Mouse (Mus musculus) heart, adult 2 months (tissue): Measurements from ENCODE around the gene Rrh. TPM values are rescaled to one million over a fixed set of nuclear protein-coding genes. Genes with fewer than 3 reads are reported as not detected.
A peak's percentile ranks its signal among the peaks of the same experiment; 100 is the strongest.

Source experiments
- DNase-seq, 2 experiments: peaks; one replicate each; pipeline ENCODE4 v3.0.0; 2021
- H3K27ac ChIP-seq: fragments of 200-600 bp; 2 replicates; pipeline ENCODE4 v1.8.1; 2022
- H3K27me3 ChIP-seq: fragments of 200-500 bp; 2 replicates; pipeline ENCODE4 v1.6.1; 2012; ENCODE audit warnings: mild to moderate bottlenecking, low read length, inconsistent platforms, mixed read lengths; ENCODE audit not compliant: control insufficient read depth, insufficient read depth
- H3K36me3 ChIP-seq: fragments of 200-500 bp; 2 replicates; pipeline ENCODE4 v1.6.1; 2012; ENCODE audit warnings: low read length, inconsistent platforms; ENCODE audit not compliant: control insufficient read depth, insufficient read depth
- H3K4me1 ChIP-seq: fragments of 200-500 bp; 2 replicates; pipeline ENCODE4 v1.6.1; 2011; ENCODE audit warnings: low read length; ENCODE audit not compliant: control insufficient read depth, insufficient read depth
- H3K4me3 ChIP-seq: fragments of 200-600 bp; 2 replicates; pipeline ENCODE4 v1.8.1; 2022
- H3K79me2 ChIP-seq: fragments of 200-500 bp; replicated peaks from 2 replicates; pipeline ENCODE4 v1.6.1; 2012; ENCODE audit warnings: mild to moderate bottlenecking, inconsistent platforms, low read length, moderate library complexity, mixed read lengths; ENCODE audit not compliant: control insufficient read depth, insufficient read depth
- H3K9ac ChIP-seq: fragments of 200-500 bp; 2 replicates; pipeline ENCODE4 v1.6.1; 2012; ENCODE audit warnings: low read depth, mild to moderate bottlenecking, control low read depth, inconsistent platforms, low read length, mixed read lengths
- CTCF ChIP-seq: fragments of 200-600 bp; IDR thresholded peaks from 2 replicates; pipeline ENCODE4 v1.8.1; 2022; ENCODE audit warnings: antibody characterized with exemption, mild to moderate bottlenecking, moderate library complexity
- EP300 ChIP-seq: fragments of 200-500 bp; IDR thresholded peaks from 2 replicates; pipeline ENCODE4 v1.6.1; 2011; ENCODE audit warnings: low read depth, low read length, control low read depth; ENCODE audit not compliant: insufficient read depth
- POLR2A ChIP-seq: fragments of 200-500 bp; IDR thresholded peaks from 2 replicates; pipeline ENCODE4 v1.6.1; 2011; ENCODE audit warnings: mild to moderate bottlenecking, low read depth, low read length, control low read depth; ENCODE audit not compliant: insufficient read depth
- WGBS: fragments of 180-500 bp; shearing (Covaris S2); methylation state at CpG from one replicate; pipeline ENCODE4 v1.1.7; 2018; 5-methylcytosine and 5-hydroxymethylcytosine counted together
- intact Hi-C: fragments of 180-260 bp; cut with DNase I; formaldehyde crosslinking; loops from one replicate; pipeline ENCODE4 v1.15.1; 2025
- polyA plus RNA-seq: library from polyadenylated mRNA; depleted of rRNA; stranded (reverse); fragments of >200 nt; gene quantifications from 2 replicates; pipeline ENCODE4 v1.2.3, GENCODE M21; 2012
- total RNA-seq, 2 experiments: library from RNA; stranded (reverse); gene quantifications; 2 replicates each; pipeline ENCODE4 v1.2.3; 2021

Gene Rrh
- total and polyA plus RNA-seq, 3 experiments: not detected

DNA sequence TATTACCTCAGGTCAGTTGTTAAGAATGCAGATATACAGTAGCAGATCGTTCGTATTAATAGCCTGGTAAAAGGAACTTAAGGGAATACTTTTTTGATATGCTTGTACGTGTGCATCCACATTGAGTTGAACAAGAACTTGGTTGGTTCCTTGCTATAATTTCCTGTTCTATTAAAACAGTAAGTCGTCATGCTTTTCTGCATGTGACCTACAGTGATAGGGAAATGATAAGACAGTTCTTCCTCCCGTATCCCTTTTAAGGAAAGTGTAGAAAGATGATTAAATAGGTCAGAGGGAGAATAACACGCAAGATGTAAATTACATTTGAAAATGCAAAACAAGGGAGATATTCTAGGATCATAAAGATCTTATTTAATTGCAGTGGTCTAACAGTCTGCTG is 14.6 kb upstream of the Rrh start:
- no peak overlapping the region for H3K4me3 ChIP-seq
- H3K79me2 ChIP-seq: no peaks in the 10 kb centered on the region
- no peak overlapping the region for H3K27ac ChIP-seq
- no peaks in the 10 kb centered on the region for H3K27me3 ChIP-seq
- whole genome bisulfite sequencing: 47% methylated on average over 6 of the region's 6 CpGs
- no peak for DNase-seq
- no peaks in the 10 kb centered on the region for H3K4me1 ChIP-seq
- H3K9ac ChIP-seq: no peak overlapping the region
- no peaks in the 10 kb centered on the region for H3K36me3 ChIP-seq
- TF ChIP-seq CTCF (no peak), EP300 (no peak), POLR2A (no peak)
- intact Hi-C loops: loop anchor here (10.0 kb wide), 1 partner anchor 302 kb away; the partner anchor contains the start of gene Elovl6

DNA sequence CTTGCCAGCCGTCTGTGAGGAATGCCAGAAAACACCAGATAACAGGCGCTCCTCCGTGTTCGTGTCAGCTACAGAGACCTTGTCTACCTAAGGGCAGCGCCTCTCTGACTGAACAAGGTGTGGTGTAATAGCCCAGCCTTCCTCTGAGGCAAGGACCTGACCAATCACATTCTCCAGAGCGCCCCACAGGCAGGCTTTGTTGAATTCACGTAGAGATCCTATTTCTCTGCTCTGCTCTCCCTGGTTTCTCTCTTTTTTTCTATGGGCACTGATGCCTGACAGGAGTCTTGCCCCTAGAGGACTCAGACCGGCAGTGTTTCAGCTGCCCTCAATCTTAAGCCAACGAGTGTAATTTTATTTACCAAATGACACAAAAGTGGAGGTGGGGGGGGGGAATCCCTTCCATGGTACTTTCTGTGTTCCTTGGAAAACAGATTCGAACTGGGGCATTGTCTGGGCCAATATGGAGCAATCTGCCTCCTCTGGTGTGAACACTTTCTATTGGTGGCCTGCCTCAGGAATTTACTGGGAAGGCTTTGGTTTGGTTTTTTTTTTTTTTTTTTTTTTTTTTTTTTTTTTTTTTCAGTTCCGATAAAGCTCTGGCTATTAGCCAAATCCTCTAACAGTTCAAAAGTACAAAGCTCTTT is 13.8 kb upstream of the Rrh start:
- intact Hi-C loops: loop anchor here (10.0 kb wide), 1 partner anchor 301 kb away; the partner anchor contains the start of gene Elovl6
- 14% methylated on average over 11 of the region's 11 CpGs for WGBS
- no peaks in the 10 kb centered on the region for H3K27me3 ChIP-seq
- no peak overlapping the region for H3K9ac ChIP-seq
- no peaks in the 10 kb centered on the region for H3K36me3 ChIP-seq
- no peaks in the 10 kb centered on the region for H3K4me1 ChIP-seq
- DNase-seq: no peak
- no peak overlapping the region for H3K27ac ChIP-seq
- H3K4me3 ChIP-seq: no peak overlapping the region
- TF ChIP-seq CTCF: no peak
- TF ChIP-seq EP300: no peak
- no peak for TF ChIP-seq POLR2A
- H3K79me2 ChIP-seq: no peaks in the 10 kb centered on the region

DNA sequence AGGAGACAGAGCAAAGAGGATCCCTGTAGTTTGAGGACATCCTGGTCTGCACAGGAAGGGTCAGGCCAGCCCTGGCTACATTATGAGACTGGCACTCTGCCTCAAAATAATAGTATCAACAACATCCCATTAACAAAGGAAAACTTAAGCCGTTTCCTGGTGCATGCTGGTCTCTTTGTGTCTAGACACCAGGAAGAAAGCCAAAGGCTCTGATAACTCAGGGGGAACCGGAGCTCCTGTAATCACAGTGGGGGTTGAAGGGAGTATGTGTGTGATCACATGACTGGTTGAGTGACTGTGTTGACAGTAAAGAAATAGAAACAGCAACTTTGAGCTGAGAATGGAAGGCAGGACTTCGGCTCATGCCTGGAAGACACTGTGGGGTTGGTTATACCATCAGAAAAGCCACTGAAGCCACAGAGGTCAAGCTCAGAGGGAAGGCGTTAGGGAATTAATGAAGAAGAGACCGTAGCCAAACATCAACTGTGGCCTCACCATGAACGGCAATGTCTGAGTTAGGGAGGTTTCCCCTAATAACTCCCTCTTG is 13.1 kb upstream of the Rrh start, which contains the start of gene Cfi:
Gene Cfi, plus strand, starts transcription at position 497 of the 547 bp plus-strand sequence.
- Histone ChIP-seq H3K4me3 (no peak within 1 kb of the TSS), H3K27me3 (no peaks in the 10 kb centered on the region), H3K4me1 (no peaks in the 10 kb centered on the region), H3K79me2 (0 out of 2 replicates have a peak, but pooled peaks cover 2% of the 10 kb centered on the region), H3K36me3 (no peaks in the 10 kb centered on the region), H3K9ac (no peak within 1 kb of the TSS), H3K27ac (no peak within 1 kb of the TSS)
- intact Hi-C loops: loop anchor here (10.0 kb wide), 1 partner anchor 301 kb away; the partner anchor contains the start of gene Elovl6
- 23% methylated on average over 6 of the region's 6 CpGs for WGBS
- DNase-seq: no peak
- TF ChIP-seq POLR2A (no peak), EP300 (no peak), CTCF (no peak)

DNA sequence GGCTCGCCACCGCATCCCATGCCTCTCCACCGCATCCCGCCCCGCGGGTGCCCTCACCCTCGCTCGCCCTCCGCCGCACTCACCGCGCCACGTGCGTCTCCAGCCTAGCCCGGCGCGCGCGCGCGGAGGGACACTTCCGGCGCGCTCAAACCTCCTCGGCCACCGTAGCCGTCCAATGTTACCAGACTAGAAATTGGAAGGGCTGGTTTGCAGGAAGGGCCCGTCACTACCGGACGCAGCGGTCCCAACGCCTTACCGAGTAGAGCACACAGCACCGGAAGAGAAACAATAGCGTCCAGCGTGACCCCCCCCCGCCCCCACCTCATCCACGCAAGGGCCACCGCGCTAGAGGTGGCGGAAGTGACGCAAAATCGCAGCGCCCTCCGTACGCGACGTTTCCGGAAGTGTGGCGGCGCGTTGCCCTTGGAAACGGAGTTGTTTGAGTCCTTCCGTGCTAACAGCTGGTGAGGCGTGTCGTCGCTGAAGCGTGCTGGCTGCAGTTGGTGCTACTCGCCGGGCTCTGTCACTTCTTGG is 8.7 kb upstream of the Rrh start, which contains the start of gene Gar1:
Gene Gar1, minus strand, starts transcription at position 362 of the 534 bp plus-strand sequence.
- H3K9ac ChIP-seq: peak within 1 kb of the TSS; percentile 74
- intact Hi-C loops: loop anchor here (1.0 to 10.0 kb wide), 4 partner anchors 106 to 899 kb away; partner anchors contain the start of genes Elovl6, Rpl34 and Sec24b
- peak within 1 kb of the TSS; percentile 91 for H3K27ac ChIP-seq
- TF ChIP-seq EP300 (no peak), POLR2A (0 out of 2 replicates have a peak, but pooled peaks have one; percentile 30)
- peak within 1 kb of the TSS; percentile 90 for H3K4me3 ChIP-seq
- DNase-seq: peak; percentile 95 to 96
- no peaks in the 10 kb centered on the region for H3K27me3 ChIP-seq
- H3K4me1 ChIP-seq: peaks cover 1% of the 10 kb centered on the region
- no peaks in the 10 kb centered on the region; the same call in 1 of the 2 replicates for H3K36me3 ChIP-seq
- H3K79me2 ChIP-seq: 0 out of 2 replicates have a peak, but pooled peaks cover 5% of the 10 kb centered on the region
- 1% methylated on average over 60 of the region's 60 CpGs for WGBS

DNA sequence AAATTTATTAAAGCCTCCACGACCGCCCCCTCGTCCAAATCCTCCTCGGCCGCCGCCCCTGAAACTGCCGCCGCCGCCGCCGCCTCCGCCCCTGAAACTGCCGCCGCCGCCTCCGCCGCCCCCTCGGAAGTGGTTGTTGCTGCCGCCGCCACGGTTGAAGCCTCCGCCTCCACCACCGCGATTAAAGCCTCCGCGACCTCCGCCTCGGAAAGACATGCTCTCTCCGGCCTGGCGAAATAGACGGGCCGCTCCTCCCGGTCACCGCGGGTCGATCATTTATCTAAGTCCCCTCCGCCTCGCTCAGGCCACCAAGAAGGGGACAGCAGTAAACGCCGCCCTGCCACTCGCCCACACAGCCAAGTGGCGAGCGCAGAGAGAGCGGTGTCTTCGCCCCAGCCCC is 8.2 kb upstream of the Rrh start:
- peaks cover 1% of the 10 kb centered on the region for H3K4me1 ChIP-seq
- peak overlapping the region; percentile 91 for H3K27ac ChIP-seq
- 0 out of 2 replicates have a peak, but pooled peaks cover 5% of the 10 kb centered on the region for H3K79me2 ChIP-seq
- H3K36me3 ChIP-seq: no peaks in the 10 kb centered on the region; the same call in 1 of the 2 replicates
- H3K27me3 ChIP-seq: no peaks in the 10 kb centered on the region
- H3K9ac ChIP-seq: peak overlapping the region; percentile 74
- H3K4me3 ChIP-seq: peak overlapping the region; percentile 90
- DNase-seq: no peak
- intact Hi-C loops: loop anchor here (1.0 to 10.0 kb wide), 5 partner anchors 46 to 900 kb away; partner anchors contain the start of genes Elovl6, Rpl34 and Sec24b
- TF ChIP-seq CTCF (no peak), POLR2A (no peak), EP300 (no peak)
- under 1% methylated on average over 45 of the region's 45 CpGs for WGBS
